Mouse (Mus musculus) liver, embryonic 14.5 days (tissue): ENCODE data around the gene Srsf1. TPM values are rescaled to one million over a fixed set of nuclear protein-coding genes. Genes with fewer than 3 reads are reported as not detected.

Source experiments
- ATAC-seq: fragments of 200-750 bp; cut with Nextera tagmentation; 2 replicates; pipeline ENCODE4 v1.8.0; 2017; ENCODE audit warnings: moderate number of reproducible peaks, mild to moderate bottlenecking, moderate library complexity; ENCODE audit not compliant: insufficient read depth
- DNase-seq, 3 experiments: peaks; one replicate each; pipeline ENCODE4 v3.0.0-alpha.2; 2012 to 2013; ENCODE audit warnings: low read depth in 3 of 3, low spot score in 3 of 3
- H3K27ac ChIP-seq: fragments of 300-500 bp; sonication (generic); 2 replicates; pipeline ENCODE4 v1.5.1; 2014; ENCODE audit warnings: moderate library complexity, mild to moderate bottlenecking, control low read depth, inconsistent platforms
- H3K27me3 ChIP-seq: fragments of 300-500 bp; sonication (generic); 2 replicates; pipeline ENCODE4 v1.6.1; 2014; ENCODE audit warnings: mild to moderate bottlenecking, low read length, moderate library complexity; ENCODE audit not compliant: control insufficient read depth, insufficient read depth
- H3K36me3 ChIP-seq: fragments of 300-500 bp; sonication (generic); replicated peaks from 2 replicates; pipeline ENCODE4 v1.6.1; 2014; ENCODE audit warnings: low read depth; ENCODE audit not compliant: control insufficient read depth, insufficient read depth
- H3K4me1 ChIP-seq, 2 experiments: fragments of 200-500 bp in 1 of 2; fragments of 300-500 bp in 1 of 2; sonication (generic) in 1 of 2; replicated peaks; 2 replicates each; pipeline ENCODE4 v1.6.1; 2012 to 2014; ENCODE audit warnings: antibody characterized with exemption in 1 of 2, inconsistent platforms in 1 of 2, low read length in 1 of 2; ENCODE audit not compliant: control insufficient read depth in 2 of 2, insufficient read depth in 2 of 2
- H3K4me2 ChIP-seq: fragments of 300-500 bp; sonication (generic); 2 replicates; pipeline ENCODE4 v1.6.1; 2014; ENCODE audit warnings: low read depth, mild to moderate bottlenecking, control low read depth, moderate library complexity
- H3K4me3 ChIP-seq, 2 experiments: fragments of 200-500 bp in 1 of 2; fragments of 300-500 bp in 1 of 2; sonication (generic) in 1 of 2; 2 replicates each; pipeline ENCODE4 v1.5.1; 2012 to 2014; ENCODE audit warnings: low read depth in 2 of 2, low read length in 2 of 2, mild to moderate bottlenecking in 2 of 2, control low read depth in 1 of 2, inconsistent platforms in 1 of 2, moderate library complexity in 1 of 2; ENCODE audit not compliant: insufficient read depth in 1 of 2
- H3K9ac ChIP-seq: fragments of 300-500 bp; sonication (generic); replicated peaks from 2 replicates; pipeline ENCODE4 v1.6.1; 2014; ENCODE audit warnings: mild to moderate bottlenecking, control low read depth, moderate library complexity
- H3K9me3 ChIP-seq: fragments of 300-500 bp; sonication (generic); 2 replicates; pipeline ENCODE4 v1.6.1; 2016; ENCODE audit warnings: low read length, mixed read lengths; ENCODE audit not compliant: control insufficient read depth
- CTCF ChIP-seq: IDR thresholded peaks from 2 replicates; pipeline ENCODE4 v1.5.1; 2016; ENCODE audit warnings: antibody characterized with exemption, low read depth, control low read depth
- EP300 ChIP-seq: IDR thresholded peaks from 2 replicates; pipeline ENCODE4 v1.6.1; 2016; ENCODE audit warnings: antibody characterized with exemption, low read depth
- WGBS: fragments of 180-500 bp; shearing (Covaris S2); extraction: QIAGEN DNeasy Blood & Tissue Kit; methylation state at CpG from one replicate; pipeline ENCODE4 v1.1.7; 2014; ENCODE audit not compliant: insufficient replicate concordance; 5-methylcytosine and 5-hydroxymethylcytosine counted together
- polyA plus RNA-seq, 2 experiments: library from polyadenylated mRNA; depleted of rRNA in 1 of 2; stranded (reverse) in 1 of 2; unstranded in 1 of 2; fragments of >200 nt; fragmentation: Nextera tagmentation in 1 of 2; extraction: Ambion mirVana in 1 of 2; gene quantifications; 2 replicates each; pipeline versions ENCODE4 v1.2.1 to v1.2.3; 2012 to 2014

The Srsf1 gene
- polyA plus RNA-seq, 2 experiments: 139 to 163 TPM

- Histone ChIP-seq H3K9ac (no peak overlapping the region), H3K4me2 (no peak overlapping the region), H3K27ac (no peak overlapping the region), H3K4me1 (no peaks in the 10 kb centered on the region), H3K9me3 (no peaks in the 10 kb centered on the region), H3K4me3 (no peak overlapping the region), H3K27me3 (no peaks in the 10 kb centered on the region), H3K36me3 (no peaks in the 10 kb centered on the region)
- no peak for DNase-seq
- ATAC-seq: no peak
- 59% methylated on average over 7 of the region's 7 CpGs for WGBS
- TF ChIP-seq CTCF (no peak), EP300 (no peak)
These were observed 17.0 kb upstream of the Srsf1 start for GRCm38 (mm10) chr11:88030219-88030618.

DNA sequence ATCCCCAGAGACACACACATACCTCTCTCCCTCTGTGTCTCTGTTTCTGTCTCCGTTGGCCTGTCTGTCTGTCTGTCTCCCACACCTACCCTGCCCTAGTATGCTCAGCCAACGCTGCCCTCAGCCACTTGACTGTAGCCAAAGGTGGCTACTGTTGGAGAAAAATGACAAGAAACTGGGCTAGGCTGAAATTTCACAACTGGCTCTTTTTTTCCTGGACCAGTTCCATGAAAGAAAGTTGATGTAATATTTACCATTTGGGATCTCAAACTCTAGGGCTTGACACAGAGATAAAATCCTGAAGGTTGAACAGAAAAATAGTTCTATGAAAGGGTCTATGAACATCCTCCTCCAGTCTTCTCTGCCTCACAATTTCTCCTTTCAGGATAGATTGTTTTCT, 16.3 kb upstream of the Srsf1 start:
- TF ChIP-seq EP300 (no peak), CTCF (no peak)
- H3K4me3 ChIP-seq: no peak overlapping the region

DNA sequence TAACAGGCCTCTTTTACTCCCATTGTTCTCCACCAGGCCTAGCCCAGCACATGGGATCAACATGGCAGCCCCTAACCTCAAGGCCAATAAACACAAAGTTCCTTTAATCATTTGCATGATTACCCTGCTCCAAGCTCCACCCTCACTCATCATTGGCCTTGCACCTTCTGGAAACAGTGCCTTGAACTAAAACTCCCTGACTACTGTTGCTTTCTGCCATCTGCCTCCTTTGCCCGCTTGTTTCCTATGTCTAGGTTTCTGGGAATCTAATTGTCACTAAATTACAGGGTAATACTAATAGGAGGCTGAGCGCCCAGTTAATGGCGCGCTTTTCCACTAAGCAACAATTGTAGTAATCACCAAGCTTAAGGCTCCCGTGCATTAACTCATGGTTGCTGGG, 15.4 kb upstream of the Srsf1 start:
- TF ChIP-seq EP300: no peak
- TF ChIP-seq CTCF: no peak
- H3K4me2 ChIP-seq: no peak overlapping the region
- no peak for DNase-seq
- no peak for ATAC-seq
- no peak overlapping the region for H3K27ac ChIP-seq
- no peaks in the 10 kb centered on the region for H3K27me3 ChIP-seq
- no peaks in the 10 kb centered on the region for H3K4me1 ChIP-seq
- no peak overlapping the region for H3K4me3 ChIP-seq
- H3K9ac ChIP-seq: no peak overlapping the region
- no peaks in the 10 kb centered on the region for H3K9me3 ChIP-seq
- no peaks in the 10 kb centered on the region for H3K36me3 ChIP-seq
- 76% methylated on average over 5 of the region's 5 CpGs for WGBS

More for the DNA sequence above, 16.3 kb upstream of the Srsf1 start:
- Histone ChIP-seq H3K27me3 (no peaks in the 10 kb centered on the region), H3K9me3 (no peaks in the 10 kb centered on the region), H3K27ac (no peak overlapping the region), H3K4me2 (no peak overlapping the region), H3K4me1 (no peaks in the 10 kb centered on the region), H3K9ac (no peak overlapping the region), H3K36me3 (no peaks in the 10 kb centered on the region)
- DNase-seq (no peak), ATAC-seq (no peak)
- WGBS: 53% methylated on average over 2 of the region's 2 CpGs

- no peaks in the 10 kb centered on the region for H3K27me3 ChIP-seq
- H3K4me2 ChIP-seq: no peak overlapping the region
- ATAC-seq: no peak
- DNase-seq: no peak
- no peaks in the 10 kb centered on the region for H3K4me1 ChIP-seq
- no peaks in the 10 kb centered on the region for H3K36me3 ChIP-seq
- TF ChIP-seq CTCF: no peak
- no peak for TF ChIP-seq EP300
- no peak overlapping the region for H3K9ac ChIP-seq
- 59% methylated on average over 7 of the region's 7 CpGs for WGBS
- no peak overlapping the region for H3K4me3 ChIP-seq
- H3K27ac ChIP-seq: no peak overlapping the region
- H3K9me3 ChIP-seq: no peaks in the 10 kb centered on the region
These were observed 11.2 kb upstream of the Srsf1 start for GRCm38 (mm10) chr11:88035970-88036369.

DNA sequence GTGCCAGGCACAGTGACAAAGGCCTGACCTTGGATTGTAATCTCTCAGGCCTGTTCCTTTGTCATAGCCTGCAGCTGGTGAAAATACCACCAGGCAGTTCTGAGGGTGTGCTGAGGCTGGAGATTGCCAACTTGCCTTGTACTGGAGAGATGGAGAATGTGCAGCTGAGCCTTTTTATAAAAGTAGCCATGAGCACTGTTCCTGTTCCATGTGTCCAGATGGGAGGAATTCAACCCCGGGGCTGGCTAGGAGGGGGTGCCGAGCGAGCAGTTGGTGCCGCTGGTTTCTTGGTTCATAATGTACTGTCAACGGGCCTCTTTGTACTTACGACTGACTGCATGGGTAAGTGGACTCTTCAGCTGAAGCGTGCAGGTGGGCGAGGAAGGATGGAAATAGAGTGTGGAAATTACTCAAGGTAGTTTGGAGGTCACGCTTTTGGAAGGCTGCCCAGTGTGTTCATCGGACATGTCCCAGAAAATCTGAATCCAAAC, 10.4 kb upstream of the Srsf1 start:
- Histone ChIP-seq H3K36me3 (no peaks in the 10 kb centered on the region), H3K9me3 (no peaks in the 10 kb centered on the region), H3K27me3 (no peaks in the 10 kb centered on the region), H3K27ac (no peak overlapping the region), H3K4me2 (no peak overlapping the region), H3K4me1 (no peaks in the 10 kb centered on the region), H3K9ac (no peak overlapping the region), H3K4me3 (no peak overlapping the region)
- ATAC-seq (no peak), DNase-seq (no peak)
- no peak for TF ChIP-seq EP300
- no peak for TF ChIP-seq CTCF
- WGBS: 82% methylated on average over 10 of the region's 10 CpGs
